Mouse (Mus musculus) CD4-positive helper T cell, adult 2 months (primary cell): Measurements from ENCODE around the gene Tead1.
A peak's percentile ranks its signal among the peaks of the same experiment; 100 is the strongest.

Experiments
- DNase-seq: peaks from one replicate; pipeline ENCODE4 v3.0.0-alpha.2; 2012; ENCODE audit warnings: low read depth, missing footprints, low spot score

Gene Tead1

GRCm38 (mm10) chr7:112679171-112679512 lies at the start of gene Tead1:
Tead1 (plus strand) TSS chr7:112679318.
- DNase-seq: peak; percentile 36

GRCm38 (mm10) chr7:112634505-112635213 lies 44.5 kb upstream of the Tead1 start:
- no peak for DNase-seq

- no peak for DNase-seq
Measured at GRCm38 (mm10) chr7:112635936-112636335, 43.2 kb upstream of the Tead1 start.

GRCm38 (mm10) chr7:112643866-112644543 lies 35.1 kb upstream of the Tead1 start:
- peak; percentile 5 for DNase-seq

- no peak for DNase-seq
Measured at GRCm38 (mm10) chr7:112644701-112645100, 34.4 kb upstream of the Tead1 start.

GRCm38 (mm10) chr7:112645724-112646123 lies 33.4 kb upstream of the Tead1 start:
- DNase-seq: no peak

GRCm38 (mm10) chr7:112647417-112647816 lies 31.7 kb upstream of the Tead1 start:
- no peak for DNase-seq

- no peak for DNase-seq
Measured at GRCm38 (mm10) chr7:112656141-112656662, 22.9 kb upstream of the Tead1 start.

GRCm38 (mm10) chr7:112658939-112659338 lies 20.2 kb upstream of the Tead1 start:
- DNase-seq: no peak

- DNase-seq: no peak
Measured at GRCm38 (mm10) chr7:112659816-112660215, 19.3 kb upstream of the Tead1 start.

- DNase-seq: no peak
Measured at GRCm38 (mm10) chr7:112660325-112660724, 18.8 kb upstream of the Tead1 start.

GRCm38 (mm10) chr7:112662398-112663313 lies 16.5 kb upstream of the Tead1 start:
- no peak for DNase-seq

- no peak for DNase-seq
Measured at GRCm38 (mm10) chr7:112663314-112663966, 15.7 kb upstream of the Tead1 start.

GRCm38 (mm10) chr7:112669993-112670392 lies 9.1 kb upstream of the Tead1 start:
- DNase-seq: no peak

GRCm38 (mm10) chr7:112678418-112679170 lies 524 bp upstream of the Tead1 start:
- no peak for DNase-seq

GRCm38 (mm10) chr7:112679513-112680245 lies 561 bp downstream of the Tead1 start:
- DNase-seq: peak; percentile 9

GRCm38 (mm10) chr7:112680498-112681251 lies 1.6 kb downstream of the Tead1 start:
- DNase-seq: no peak

- no peak for DNase-seq
Measured at GRCm38 (mm10) chr7:112684626-112685561, 5.8 kb downstream of the Tead1 start.
